Mouse (Mus musculus): ENCODE data around the gene AC129217.1. TPM values are rescaled to one million over a fixed set of nuclear protein-coding genes. Genes with fewer than 3 reads are reported as not detected.

AC129217.1 gene
- polyA plus RNA-seq, 1 experiment from 2014 or later = not detected

Other genes with a start within 250 kb of the AC129217.1 start
- gene Slc22a8, start 238.5 kb upstream of the AC129217.1 start, polyA plus RNA-seq (2015; fragmentation: Illumina TruSeq; extraction: RNeasy Lipid Tissue Mini Kit (QIAGEN cat#74804); ENCODE audit: insufficient read depth, low read depth, low replicate concordance) = not detected
- not detected for gene Slc22a6, start 211.7 kb upstream of the AC129217.1 start, polyA plus RNA-seq (2015; fragmentation: Illumina TruSeq; extraction: RNeasy Lipid Tissue Mini Kit (QIAGEN cat#74804); ENCODE audit: insufficient read depth, low read depth, low replicate concordance)
- gene Chrm1, start 166.0 kb upstream of the AC129217.1 start, polyA plus RNA-seq (2015; fragmentation: Illumina TruSeq; extraction: RNeasy Lipid Tissue Mini Kit (QIAGEN cat#74804); ENCODE audit: insufficient read depth, low read depth, low replicate concordance) = 0.18 TPM
- 80.3 TPM for gene Slc3a2, start 106.4 kb upstream of the AC129217.1 start, polyA plus RNA-seq (2015; fragmentation: Illumina TruSeq; extraction: RNeasy Lipid Tissue Mini Kit (QIAGEN cat#74804); ENCODE audit: insufficient read depth, low read depth, low replicate concordance)
- 35.4 TPM for gene Wdr74, start 93.9 kb upstream of the AC129217.1 start, polyA plus RNA-seq (2015; fragmentation: Illumina TruSeq; extraction: RNeasy Lipid Tissue Mini Kit (QIAGEN cat#74804); ENCODE audit: insufficient read depth, low read depth, low replicate concordance)
- gene 1700092M07Rik, start 89.1 kb upstream of the AC129217.1 start, polyA plus RNA-seq (2015; fragmentation: Illumina TruSeq; extraction: RNeasy Lipid Tissue Mini Kit (QIAGEN cat#74804); ENCODE audit: insufficient read depth, low read depth, low replicate concordance) = not detected
- gene Stx5a, start 88.4 kb upstream of the AC129217.1 start, polyA plus RNA-seq (2015; fragmentation: Illumina TruSeq; extraction: RNeasy Lipid Tissue Mini Kit (QIAGEN cat#74804); ENCODE audit: insufficient read depth, low read depth, low replicate concordance) = 67.2 TPM
- 127 TPM for gene Nxf1, start 72.7 kb upstream of the AC129217.1 start, polyA plus RNA-seq (2015; fragmentation: Illumina TruSeq; extraction: RNeasy Lipid Tissue Mini Kit (QIAGEN cat#74804); ENCODE audit: insufficient read depth, low read depth, low replicate concordance)
- 32.1 TPM for gene Tmem223, start 58.8 kb upstream of the AC129217.1 start, polyA plus RNA-seq (2015; fragmentation: Illumina TruSeq; extraction: RNeasy Lipid Tissue Mini Kit (QIAGEN cat#74804); ENCODE audit: insufficient read depth, low read depth, low replicate concordance)
- gene Tmem179b, start 55.3 kb upstream of the AC129217.1 start, polyA plus RNA-seq (2015; fragmentation: Illumina TruSeq; extraction: RNeasy Lipid Tissue Mini Kit (QIAGEN cat#74804); ENCODE audit: insufficient read depth, low read depth, low replicate concordance) = 17.0 TPM
- 0.76 TPM for gene Taf6l, start 43.4 kb upstream of the AC129217.1 start, polyA plus RNA-seq (2015; fragmentation: Illumina TruSeq; extraction: RNeasy Lipid Tissue Mini Kit (QIAGEN cat#74804); ENCODE audit: insufficient read depth, low read depth, low replicate concordance)
- gene Polr2g, start 31.2 kb upstream of the AC129217.1 start, polyA plus RNA-seq (2015; fragmentation: Illumina TruSeq; extraction: RNeasy Lipid Tissue Mini Kit (QIAGEN cat#74804); ENCODE audit: insufficient read depth, low read depth, low replicate concordance) = 17.1 TPM
- not detected for gene Zbtb3, start 27.2 kb upstream of the AC129217.1 start, polyA plus RNA-seq (2015; fragmentation: Illumina TruSeq; extraction: RNeasy Lipid Tissue Mini Kit (QIAGEN cat#74804); ENCODE audit: insufficient read depth, low read depth, low replicate concordance)
- gene Ttc9c, start 10.4 kb upstream of the AC129217.1 start, polyA plus RNA-seq (2015; fragmentation: Illumina TruSeq; extraction: RNeasy Lipid Tissue Mini Kit (QIAGEN cat#74804); ENCODE audit: insufficient read depth, low read depth, low replicate concordance) = 4.5 TPM
- 20.7 TPM for gene Hnrnpul2, start 9.8 kb upstream of the AC129217.1 start, polyA plus RNA-seq (2015; fragmentation: Illumina TruSeq; extraction: RNeasy Lipid Tissue Mini Kit (QIAGEN cat#74804); ENCODE audit: insufficient read depth, low read depth, low replicate concordance)
- gene Bscl2, start 7.7 kb downstream of the AC129217.1 start, polyA plus RNA-seq (2015; fragmentation: Illumina TruSeq; extraction: RNeasy Lipid Tissue Mini Kit (QIAGEN cat#74804); ENCODE audit: insufficient read depth, low read depth, low replicate concordance) = 31.5 TPM
- not detected for gene Gng3, start 9.4 kb downstream of the AC129217.1 start, polyA plus RNA-seq (2015; fragmentation: Illumina TruSeq; extraction: RNeasy Lipid Tissue Mini Kit (QIAGEN cat#74804); ENCODE audit: insufficient read depth, low read depth, low replicate concordance)
- gene Lrrn4cl, start 21.0 kb downstream of the AC129217.1 start, polyA plus RNA-seq (2015; fragmentation: Illumina TruSeq; extraction: RNeasy Lipid Tissue Mini Kit (QIAGEN cat#74804); ENCODE audit: insufficient read depth, low read depth, low replicate concordance) = 4.9 TPM
- 28.6 TPM for gene Ubxn1, start 41.7 kb downstream of the AC129217.1 start, polyA plus RNA-seq (2015; fragmentation: Illumina TruSeq; extraction: RNeasy Lipid Tissue Mini Kit (QIAGEN cat#74804); ENCODE audit: insufficient read depth, low read depth, low replicate concordance)
- 15.0 TPM for gene Uqcc3, start 51.1 kb downstream of the AC129217.1 start, polyA plus RNA-seq (2015; fragmentation: Illumina TruSeq; extraction: RNeasy Lipid Tissue Mini Kit (QIAGEN cat#74804); ENCODE audit: insufficient read depth, low read depth, low replicate concordance)
- gene Lbhd1, start 54.0 kb downstream of the AC129217.1 start, polyA plus RNA-seq (2015; fragmentation: Illumina TruSeq; extraction: RNeasy Lipid Tissue Mini Kit (QIAGEN cat#74804); ENCODE audit: insufficient read depth, low read depth, low replicate concordance) = 7.5 TPM
- not detected for gene Gm49403, start 54.2 kb downstream of the AC129217.1 start, polyA plus RNA-seq (2015; fragmentation: Illumina TruSeq; extraction: RNeasy Lipid Tissue Mini Kit (QIAGEN cat#74804); ENCODE audit: insufficient read depth, low read depth, low replicate concordance)
- 7.3 TPM for gene 1810009A15Rik, start 59.1 kb downstream of the AC129217.1 start, polyA plus RNA-seq (2015; fragmentation: Illumina TruSeq; extraction: RNeasy Lipid Tissue Mini Kit (QIAGEN cat#74804); ENCODE audit: insufficient read depth, low read depth, low replicate concordance)
- gene Gm49416, start 59.2 kb downstream of the AC129217.1 start, polyA plus RNA-seq (2015; fragmentation: Illumina TruSeq; extraction: RNeasy Lipid Tissue Mini Kit (QIAGEN cat#74804); ENCODE audit: insufficient read depth, low read depth, low replicate concordance) = not detected
- 4.9 TPM for gene Ints5, start 63.2 kb downstream of the AC129217.1 start, polyA plus RNA-seq (2015; fragmentation: Illumina TruSeq; extraction: RNeasy Lipid Tissue Mini Kit (QIAGEN cat#74804); ENCODE audit: insufficient read depth, low read depth, low replicate concordance)
- 50.2 TPM for gene Ganab, start 68.3 kb downstream of the AC129217.1 start, polyA plus RNA-seq (2015; fragmentation: Illumina TruSeq; extraction: RNeasy Lipid Tissue Mini Kit (QIAGEN cat#74804); ENCODE audit: insufficient read depth, low read depth, low replicate concordance)
- gene B3gat3, start 90.6 kb downstream of the AC129217.1 start, polyA plus RNA-seq (2015; fragmentation: Illumina TruSeq; extraction: RNeasy Lipid Tissue Mini Kit (QIAGEN cat#74804); ENCODE audit: insufficient read depth, low read depth, low replicate concordance) = 18.1 TPM
- gene Rom1, start 99.6 kb downstream of the AC129217.1 start, polyA plus RNA-seq (2015; fragmentation: Illumina TruSeq; extraction: RNeasy Lipid Tissue Mini Kit (QIAGEN cat#74804); ENCODE audit: insufficient read depth, low read depth, low replicate concordance) = 0.74 TPM
- gene Eml3, start 99.8 kb downstream of the AC129217.1 start, polyA plus RNA-seq (2015; fragmentation: Illumina TruSeq; extraction: RNeasy Lipid Tissue Mini Kit (QIAGEN cat#74804); ENCODE audit: insufficient read depth, low read depth, low replicate concordance) = 11.7 TPM
- 16.1 TPM for gene Mta2, start 112.1 kb downstream of the AC129217.1 start, polyA plus RNA-seq (2015; fragmentation: Illumina TruSeq; extraction: RNeasy Lipid Tissue Mini Kit (QIAGEN cat#74804); ENCODE audit: insufficient read depth, low read depth, low replicate concordance)
- 7.9 TPM for gene Tut1, start 124.1 kb downstream of the AC129217.1 start, polyA plus RNA-seq (2015; fragmentation: Illumina TruSeq; extraction: RNeasy Lipid Tissue Mini Kit (QIAGEN cat#74804); ENCODE audit: insufficient read depth, low read depth, low replicate concordance)
- gene Eef1g, start 137.3 kb downstream of the AC129217.1 start, polyA plus RNA-seq (2015; fragmentation: Illumina TruSeq; extraction: RNeasy Lipid Tissue Mini Kit (QIAGEN cat#74804); ENCODE audit: insufficient read depth, low read depth, low replicate concordance) = 169 TPM
- 32.2 TPM for gene Ahnak, start 159.5 kb downstream of the AC129217.1 start, polyA plus RNA-seq (2015; fragmentation: Illumina TruSeq; extraction: RNeasy Lipid Tissue Mini Kit (QIAGEN cat#74804); ENCODE audit: insufficient read depth, low read depth, low replicate concordance)

All from pancreas, adult 10 weeks (tissue).